Mouse (Mus musculus): Measurements from ENCODE around the gene Reg3a.
"Not testable (repeated sequence)": the region's sequence is repeated elsewhere in the genome, so short reads cannot be mapped to it uniquely, and the experiment has no call there.

Reg3a gene

GRCm38 (mm10) chr6:78380409-78380808 lies at the start of gene Reg3a:
TSS of gene Reg3a (plus strand) at chr6:78380709.
- no peak for DNase-seq (ENCODE audit: extremely low read depth, insufficient read length, low spot score)

GRCm38 (mm10) chr6:78331919-78332569 lies 48.5 kb upstream of the Reg3a start:
- no peak for DNase-seq (ENCODE audit: extremely low read depth, insufficient read length, low spot score)

GRCm38 (mm10) chr6:78340296-78340695 lies 40.2 kb upstream of the Reg3a start:
- no peak for DNase-seq (ENCODE audit: extremely low read depth, insufficient read length, low spot score)

GRCm38 (mm10) chr6:78341689-78342088 lies 38.8 kb upstream of the Reg3a start:
- no peak for DNase-seq (ENCODE audit: extremely low read depth, insufficient read length, low spot score)

- DNase-seq (ENCODE audit: extremely low read depth, insufficient read length, low spot score): no peak
These were observed 18.4 kb upstream of the Reg3a start for GRCm38 (mm10) chr6:78361971-78362563.

GRCm38 (mm10) chr6:78370357-78370756 lies 10.2 kb upstream of the Reg3a start, which contains the start of gene Reg3b:
TSS of gene Reg3b (plus strand) at chr6:78370657.
- no peak for DNase-seq (ENCODE audit: extremely low read depth, insufficient read length, low spot score)

- DNase-seq (ENCODE audit: extremely low read depth, insufficient read length, low spot score): no peak
These were observed 1.7 kb upstream of the Reg3a start, which contains the start of gene Reg3d for GRCm38 (mm10) chr6:78378765-78379164. TSS of gene Reg3d (minus strand) at chr6:78378865.

- DNase-seq (ENCODE audit: extremely low read depth, insufficient read length, low spot score): no peak
These were observed 5.1 kb downstream of the Reg3a start for GRCm38 (mm10) chr6:78385609-78386008.

- not testable (repeated sequence) for DNase-seq (ENCODE audit: extremely low read depth, insufficient read length, low spot score)
These were observed 14.8 kb downstream of the Reg3a start, which contains the start of gene Reg2 for GRCm38 (mm10) chr6:78395323-78395722. TSS of gene Reg2 (plus strand) at chr6:78395623.

- not testable (repeated sequence) for DNase-seq (ENCODE audit: extremely low read depth, insufficient read length, low spot score)
These were observed 41.9 kb downstream of the Reg3a start, which contains the start of gene Reg1 for GRCm38 (mm10) chr6:78422411-78422810. TSS of gene Reg1 (plus strand) at chr6:78422711.

GRCm38 (mm10) chr6:78425497-78425896 lies 45.0 kb downstream of the Reg3a start:
- no peak for DNase-seq (ENCODE audit: extremely low read depth, insufficient read length, low spot score)
